Mouse (Mus musculus): ENCODE measurements at regions not wholly inside any gene's neighbourhood (a gene's known extent, or its start where the extent isn't known, plus 50 kb on each side); places are given as distances from the start of the nearest gene placed in this dataset.

GRCm38 (mm10) chr10:55096223-55096622 is 1010.5 kb upstream of the Msl3l2 start:
- H3K79me2 ChIP-seq (ENCODE audit: control insufficient read depth, insufficient read depth): no peaks in the 10 kb centered on the region
- H3K79me3 ChIP-seq (ENCODE audit: low read depth): no peaks in the 10 kb centered on the region
- H3K4me3 ChIP-seq (ENCODE audit: insufficient read depth, poor library complexity, severe bottlenecking): no peak overlapping the region
- no peak overlapping the region for H3ac ChIP-seq (ENCODE audit: control insufficient read depth, insufficient read length, low read depth)
- no peaks in the 10 kb centered on the region for H3K36me3 ChIP-seq (ENCODE audit: control insufficient read depth, insufficient read depth)
- no peaks in the 10 kb centered on the region for H3K27me3 ChIP-seq (ENCODE audit: control insufficient read depth, insufficient read depth, insufficient read length)
- TF ChIP-seq CTCF (IDR thresholded peaks at IDR 0.05; ENCODE audit: control insufficient read depth, insufficient read depth, insufficient read length) (no peak), MAX (IDR thresholded peaks at IDR 0.05) (no peak), MYOD1 (IDR thresholded peaks at IDR 0.05; ENCODE audit: control insufficient read depth, insufficient read length, low read depth) (no peak), CEBPB (IDR thresholded peaks at IDR 0.05; ENCODE audit: low read depth) (no peak), MYOG (IDR thresholded peaks at IDR 0.05; ENCODE audit: control insufficient read depth, extremely low read depth, insufficient read length) (no peak), FOSL1 (IDR thresholded peaks at IDR 0.05; ENCODE audit: insufficient read depth, low read length, poor library complexity, severe bottlenecking) (no peak), USF1 (IDR thresholded peaks at IDR 0.05; ENCODE audit: low read depth) (no peak)

- Histone ChIP-seq H3K36me3 (ENCODE audit: control insufficient read depth, insufficient read depth) (no peaks in the 10 kb centered on the region), H3K79me2 (ENCODE audit: control insufficient read depth, insufficient read depth) (no peaks in the 10 kb centered on the region), H3K4me3 (ENCODE audit: insufficient read depth, poor library complexity, severe bottlenecking) (no peak overlapping the region), H3ac (ENCODE audit: control insufficient read depth, insufficient read length, low read depth) (no peak overlapping the region), H3K79me3 (ENCODE audit: low read depth) (no peaks in the 10 kb centered on the region), H3K27me3 (ENCODE audit: control insufficient read depth, insufficient read depth, insufficient read length) (no peaks in the 10 kb centered on the region)
- TF ChIP-seq FOSL1 (IDR thresholded peaks at IDR 0.05; ENCODE audit: insufficient read depth, low read length, poor library complexity, severe bottlenecking): no peak
- TF ChIP-seq MYOG (IDR thresholded peaks at IDR 0.05; ENCODE audit: control insufficient read depth, extremely low read depth, insufficient read length): no peak
- TF ChIP-seq MYOD1 (IDR thresholded peaks at IDR 0.05; ENCODE audit: control insufficient read depth, insufficient read length, low read depth): no peak
- no peak for TF ChIP-seq CEBPB (IDR thresholded peaks at IDR 0.05; ENCODE audit: low read depth)
- no peak for TF ChIP-seq CTCF (IDR thresholded peaks at IDR 0.05; ENCODE audit: control insufficient read depth, insufficient read depth, insufficient read length)
- no peak for TF ChIP-seq USF1 (IDR thresholded peaks at IDR 0.05; ENCODE audit: low read depth)
- no peak for TF ChIP-seq MAX (IDR thresholded peaks at IDR 0.05)
Measured at GRCm38 (mm10) chr10:55097225-55097624, 1009.5 kb upstream of the Msl3l2 start.

GRCm38 (mm10) chr10:55098278-55098677 is 1008.4 kb upstream of the Msl3l2 start:
- no peak overlapping the region for H3K4me3 ChIP-seq (ENCODE audit: insufficient read depth, poor library complexity, severe bottlenecking)
- no peak overlapping the region for H3ac ChIP-seq (ENCODE audit: control insufficient read depth, insufficient read length, low read depth)
- H3K36me3 ChIP-seq (ENCODE audit: control insufficient read depth, insufficient read depth): no peaks in the 10 kb centered on the region
- H3K27me3 ChIP-seq (ENCODE audit: control insufficient read depth, insufficient read depth, insufficient read length): no peaks in the 10 kb centered on the region
- TF ChIP-seq MYOD1 (IDR thresholded peaks at IDR 0.05; ENCODE audit: control insufficient read depth, insufficient read length, low read depth): no peak
- no peak for TF ChIP-seq MAX (IDR thresholded peaks at IDR 0.05)
- TF ChIP-seq CTCF (IDR thresholded peaks at IDR 0.05; ENCODE audit: control insufficient read depth, insufficient read depth, insufficient read length): no peak
- no peak for TF ChIP-seq FOSL1 (IDR thresholded peaks at IDR 0.05; ENCODE audit: insufficient read depth, low read length, poor library complexity, severe bottlenecking)
- no peak for TF ChIP-seq USF1 (IDR thresholded peaks at IDR 0.05; ENCODE audit: low read depth)
- TF ChIP-seq MYOG (IDR thresholded peaks at IDR 0.05; ENCODE audit: control insufficient read depth, extremely low read depth, insufficient read length): no peak
- TF ChIP-seq CEBPB (IDR thresholded peaks at IDR 0.05; ENCODE audit: low read depth): no peak
- no peaks in the 10 kb centered on the region for H3K79me2 ChIP-seq (ENCODE audit: control insufficient read depth, insufficient read depth)
- no peaks in the 10 kb centered on the region for H3K79me3 ChIP-seq (ENCODE audit: low read depth)

- no peaks in the 10 kb centered on the region for H3K36me3 ChIP-seq (ENCODE audit: control insufficient read depth, insufficient read depth)
- H3ac ChIP-seq (ENCODE audit: control insufficient read depth, insufficient read length, low read depth): no peak overlapping the region
- no peaks in the 10 kb centered on the region for H3K79me3 ChIP-seq (ENCODE audit: low read depth)
- TF ChIP-seq MYOG (IDR thresholded peaks at IDR 0.05; ENCODE audit: control insufficient read depth, extremely low read depth, insufficient read length): no peak
- no peak for TF ChIP-seq MYOD1 (IDR thresholded peaks at IDR 0.05; ENCODE audit: control insufficient read depth, insufficient read length, low read depth)
- TF ChIP-seq MAX (IDR thresholded peaks at IDR 0.05): no peak
- TF ChIP-seq FOSL1 (IDR thresholded peaks at IDR 0.05; ENCODE audit: insufficient read depth, low read length, poor library complexity, severe bottlenecking): no peak
- TF ChIP-seq USF1 (IDR thresholded peaks at IDR 0.05; ENCODE audit: low read depth): no peak
- TF ChIP-seq CTCF (IDR thresholded peaks at IDR 0.05; ENCODE audit: control insufficient read depth, insufficient read depth, insufficient read length): no peak
- TF ChIP-seq CEBPB (IDR thresholded peaks at IDR 0.05; ENCODE audit: low read depth): no peak
- no peak overlapping the region for H3K4me3 ChIP-seq (ENCODE audit: insufficient read depth, poor library complexity, severe bottlenecking)
- no peaks in the 10 kb centered on the region for H3K79me2 ChIP-seq (ENCODE audit: control insufficient read depth, insufficient read depth)
- H3K27me3 ChIP-seq (ENCODE audit: control insufficient read depth, insufficient read depth, insufficient read length): no peaks in the 10 kb centered on the region
Measured at GRCm38 (mm10) chr10:55112217-55112616, 994.5 kb upstream of the Msl3l2 start.

GRCm38 (mm10) chr10:55148190-55148589 is 958.5 kb upstream of the Msl3l2 start:
- TF ChIP-seq CTCF (IDR thresholded peaks at IDR 0.05; ENCODE audit: control insufficient read depth, insufficient read depth, insufficient read length) (no peak), MYOD1 (IDR thresholded peaks at IDR 0.05; ENCODE audit: control insufficient read depth, insufficient read length, low read depth) (no peak), MAX (IDR thresholded peaks at IDR 0.05) (no peak), CEBPB (IDR thresholded peaks at IDR 0.05; ENCODE audit: low read depth) (no peak), USF1 (IDR thresholded peaks at IDR 0.05; ENCODE audit: low read depth) (no peak), MYOG (IDR thresholded peaks at IDR 0.05; ENCODE audit: control insufficient read depth, extremely low read depth, insufficient read length) (no peak), FOSL1 (IDR thresholded peaks at IDR 0.05; ENCODE audit: insufficient read depth, low read length, poor library complexity, severe bottlenecking) (no peak)
- no peak overlapping the region for H3K4me3 ChIP-seq (ENCODE audit: insufficient read depth, poor library complexity, severe bottlenecking)
- no peaks in the 10 kb centered on the region for H3K27me3 ChIP-seq (ENCODE audit: control insufficient read depth, insufficient read depth, insufficient read length)
- no peaks in the 10 kb centered on the region for H3K36me3 ChIP-seq (ENCODE audit: control insufficient read depth, insufficient read depth)
- no peaks in the 10 kb centered on the region for H3K79me2 ChIP-seq (ENCODE audit: control insufficient read depth, insufficient read depth)
- H3K79me3 ChIP-seq (ENCODE audit: low read depth): no peaks in the 10 kb centered on the region
- no peak overlapping the region for H3ac ChIP-seq (ENCODE audit: control insufficient read depth, insufficient read length, low read depth)

GRCm38 (mm10) chr10:55192176-55192575 is 914.5 kb upstream of the Msl3l2 start:
- Histone ChIP-seq H3K36me3 (ENCODE audit: control insufficient read depth, insufficient read depth) (no peaks in the 10 kb centered on the region), H3K4me3 (ENCODE audit: insufficient read depth, poor library complexity, severe bottlenecking) (no peak overlapping the region), H3K27me3 (ENCODE audit: control insufficient read depth, insufficient read depth, insufficient read length) (no peaks in the 10 kb centered on the region), H3K79me2 (ENCODE audit: control insufficient read depth, insufficient read depth) (no peaks in the 10 kb centered on the region), H3ac (ENCODE audit: control insufficient read depth, insufficient read length, low read depth) (no peak overlapping the region), H3K79me3 (ENCODE audit: low read depth) (no peaks in the 10 kb centered on the region)
- TF ChIP-seq MYOG (IDR thresholded peaks at IDR 0.05; ENCODE audit: control insufficient read depth, extremely low read depth, insufficient read length) (no peak), MYOD1 (IDR thresholded peaks at IDR 0.05; ENCODE audit: control insufficient read depth, insufficient read length, low read depth) (no peak), MAX (IDR thresholded peaks at IDR 0.05) (no peak), CTCF (IDR thresholded peaks at IDR 0.05; ENCODE audit: control insufficient read depth, insufficient read depth, insufficient read length) (no peak), FOSL1 (IDR thresholded peaks at IDR 0.05; ENCODE audit: insufficient read depth, low read length, poor library complexity, severe bottlenecking) (no peak), USF1 (IDR thresholded peaks at IDR 0.05; ENCODE audit: low read depth) (no peak), CEBPB (IDR thresholded peaks at IDR 0.05; ENCODE audit: low read depth) (no peak)

All from C2C12 (cell line).